Mouse (Mus musculus) liver (tissue): ENCODE results near the gene Styx.

Source experiments
- DNase-seq: peaks from one replicate; pipeline ENCODE4 v3.0.0-alpha.2; 2020; ENCODE audit warnings: mixed read lengths

The Styx gene

DNA sequence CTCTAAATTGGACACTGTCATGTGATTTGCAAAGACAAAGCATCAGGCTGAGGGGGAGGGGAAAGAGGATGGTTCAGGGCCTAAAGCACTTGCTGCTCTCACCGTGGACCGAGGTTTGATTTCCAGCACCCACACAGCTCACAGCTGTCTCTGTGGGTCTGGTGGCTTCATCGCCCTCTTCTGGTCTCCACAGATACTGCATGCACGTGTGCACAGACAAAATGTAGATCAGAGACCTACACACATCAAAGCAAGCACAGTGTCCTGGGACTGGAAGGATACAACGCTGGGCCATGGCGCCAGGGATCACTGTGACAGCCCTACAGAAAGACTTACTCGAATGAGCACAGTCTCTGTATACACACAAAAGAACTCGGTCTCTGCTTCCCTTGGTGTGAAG is 118.6 kb downstream of the Styx start:
- DNase-seq, result no peak
